Mouse (Mus musculus) thymus, postnatal 14 days (tissue): Measurements from ENCODE around the gene Fbxl21.

Experiments
- DNase-seq: peaks from one replicate; pipeline ENCODE4 v3.0.0; 2021

Fbxl21 gene

DNA sequence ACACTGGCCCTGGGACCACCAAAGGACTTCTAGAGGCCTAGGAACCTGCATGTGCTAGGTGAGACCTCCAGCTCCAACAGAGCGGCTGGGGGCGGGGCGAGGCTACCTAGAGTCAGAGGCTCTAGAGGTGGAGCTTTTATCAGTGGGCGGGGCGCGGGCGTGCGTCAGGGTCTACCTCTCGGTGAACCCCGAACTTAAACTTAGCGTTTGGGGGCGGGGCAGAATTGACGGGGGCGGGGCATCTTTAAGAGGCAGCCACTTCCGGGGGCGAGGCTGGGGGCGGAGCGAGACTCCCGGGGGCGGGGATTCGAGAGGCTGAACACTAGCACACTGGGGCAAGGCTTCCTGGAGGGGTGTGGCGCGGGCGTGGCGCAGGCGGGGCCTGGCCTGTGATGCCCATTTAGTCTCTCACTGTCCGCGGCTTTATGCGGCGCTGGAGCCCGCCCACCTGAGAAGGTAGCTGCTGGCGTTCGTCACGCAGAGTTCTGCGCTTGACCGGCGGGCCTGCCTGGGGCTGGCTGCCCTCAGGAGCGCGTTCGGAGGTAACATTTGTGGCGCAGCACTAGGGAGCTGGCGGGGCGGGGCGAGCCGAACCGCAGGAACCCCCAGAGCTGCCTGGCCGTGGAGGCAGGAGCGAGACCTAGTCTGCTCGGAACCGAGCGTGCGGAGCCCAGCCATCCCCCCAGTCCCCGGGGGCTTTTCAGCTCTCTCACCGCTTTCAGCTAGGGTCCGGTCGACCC, at the start of gene Fbxl21:
Gene Fbxl21, plus strand, starts transcription at position 392 of the 740 bp plus-strand sequence.
- peak; percentile 95 for DNase-seq

DNA sequence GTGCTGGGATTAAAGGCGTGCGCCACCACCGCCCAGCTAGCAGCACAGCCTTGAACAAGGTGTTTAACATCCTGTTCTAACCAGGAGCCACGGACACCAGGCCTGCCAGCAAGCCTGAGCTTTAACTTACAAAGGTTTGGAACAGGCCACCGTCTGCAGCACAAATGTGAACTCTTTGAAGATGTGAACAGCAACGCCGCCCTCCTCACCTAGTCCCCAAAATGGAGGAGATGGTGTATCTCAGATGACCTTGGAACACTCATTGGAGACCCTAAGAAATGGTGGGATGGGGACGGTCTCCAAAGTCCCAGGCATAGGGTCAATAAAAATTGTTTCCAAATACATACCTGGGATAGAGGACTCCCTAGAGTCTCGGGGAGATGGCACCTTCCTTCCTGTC, 49.6 kb upstream of the Fbxl21 start:
- no peak for DNase-seq

DNA sequence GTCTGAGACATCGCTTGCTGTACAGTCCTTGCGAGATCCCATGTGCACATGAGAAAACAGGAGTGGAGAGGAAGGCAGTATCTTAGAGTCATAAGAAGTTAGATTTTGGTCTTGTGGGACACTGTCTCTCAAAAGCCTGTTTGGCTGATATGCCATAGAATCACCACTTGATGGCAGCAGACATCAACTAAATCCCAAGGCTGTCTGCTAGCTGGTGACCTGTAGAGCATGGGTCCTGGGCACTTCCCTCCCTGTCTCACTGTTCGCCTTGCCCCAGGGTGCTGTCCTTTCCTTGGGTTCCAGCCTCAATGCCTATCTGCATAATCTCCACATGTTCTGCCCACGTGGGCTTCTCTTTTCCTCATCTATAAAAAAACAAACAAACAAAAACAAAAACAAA, 46.9 kb upstream of the Fbxl21 start:
- peak; percentile 49 for DNase-seq

DNA sequence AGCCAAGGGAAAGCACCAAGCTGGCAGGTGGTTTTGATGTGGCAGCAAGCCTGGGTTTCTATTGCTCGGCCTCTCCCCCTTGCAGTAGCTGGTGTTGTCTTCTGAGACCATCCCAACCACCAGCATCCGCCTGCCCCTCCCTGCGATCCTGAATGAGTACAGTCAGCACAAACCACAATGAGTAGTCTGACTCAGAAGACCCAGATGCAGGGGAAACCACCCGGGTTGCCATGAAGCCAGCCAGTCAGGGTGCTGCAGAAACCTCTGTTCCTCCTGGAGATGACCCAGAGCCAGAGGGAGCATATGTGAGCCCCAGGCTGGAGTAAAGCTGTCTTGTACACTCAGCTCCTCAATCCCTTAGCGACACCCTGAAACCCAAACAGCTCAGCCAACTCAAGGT, 45.5 kb upstream of the Fbxl21 start:
- DNase-seq, result peak; percentile 70

- no peak for DNase-seq
Measured at GRCm38 (mm10) chr13:56477271-56477670, 45.0 kb upstream of the Fbxl21 start.

GRCm38 (mm10) chr13:56478027-56478426, 44.2 kb upstream of the Fbxl21 start:
- DNase-seq, result no peak

DNA sequence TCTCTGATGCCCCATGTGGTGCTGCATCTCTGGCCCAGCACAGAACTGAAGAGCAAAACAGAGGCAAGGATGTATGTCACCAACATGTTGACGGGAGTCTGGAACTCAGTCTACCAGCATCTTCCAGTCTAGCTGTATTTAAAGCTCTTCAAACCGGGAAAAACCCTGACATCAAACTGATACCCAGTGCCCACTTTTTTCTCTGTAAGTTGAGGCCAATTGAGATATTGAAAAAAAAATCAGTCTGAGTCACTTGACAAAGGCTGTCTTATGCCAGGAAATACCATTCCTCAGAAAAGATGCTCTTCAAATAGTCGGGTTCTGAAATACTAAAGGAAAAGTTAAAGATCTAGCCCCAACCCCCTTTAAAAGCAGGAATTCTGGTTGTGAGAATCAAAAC, 40.1 kb upstream of the Fbxl21 start, which contains the start of gene Il9:
Gene Il9, minus strand, starts transcription at position 101 of the 400 bp plus-strand sequence.
- no peak for DNase-seq

- DNase-seq, result no peak
Measured at GRCm38 (mm10) chr13:56488012-56488411, 34.3 kb upstream of the Fbxl21 start.

- no peak for DNase-seq
Measured at GRCm38 (mm10) chr13:56494440-56494839, 27.8 kb upstream of the Fbxl21 start.

GRCm38 (mm10) chr13:56500132-56500531, 22.1 kb upstream of the Fbxl21 start:
- no peak for DNase-seq

- no peak for DNase-seq
Measured at GRCm38 (mm10) chr13:56500636-56501035, 21.6 kb upstream of the Fbxl21 start.

DNA sequence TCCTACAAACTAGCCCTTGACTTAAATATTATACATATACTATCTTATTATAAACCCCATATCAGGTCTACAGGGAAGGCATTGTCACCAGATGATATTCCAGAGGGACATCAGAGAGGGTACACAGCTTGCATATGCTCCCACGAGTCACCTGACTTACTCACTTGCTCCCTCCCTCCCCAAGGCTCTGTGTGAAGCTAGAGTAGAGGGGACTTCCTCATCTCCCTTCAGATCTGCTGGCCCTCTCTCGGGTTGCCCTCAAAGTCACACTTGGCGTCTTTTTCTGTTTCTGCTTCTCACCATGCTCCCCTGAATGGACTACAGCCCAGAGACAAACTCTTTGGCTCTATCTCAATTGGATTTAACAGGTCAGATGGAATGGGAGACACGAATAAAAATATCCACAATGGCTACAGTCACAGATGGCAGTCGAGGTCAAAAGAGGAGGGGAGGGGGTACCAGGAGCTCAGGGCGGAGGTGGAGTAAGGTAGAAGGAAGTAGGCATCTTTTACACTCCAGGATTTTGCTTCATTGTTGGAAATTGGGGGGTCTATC, 20.3 kb upstream of the Fbxl21 start:
- DNase-seq, result no peak

- DNase-seq, result peak; percentile 56
Measured at GRCm38 (mm10) chr13:56506871-56507496, 15.3 kb upstream of the Fbxl21 start.

- DNase-seq, result no peak
Measured at GRCm38 (mm10) chr13:56509796-56510195, 12.5 kb upstream of the Fbxl21 start.

GRCm38 (mm10) chr13:56513595-56513994, 8.7 kb upstream of the Fbxl21 start:
- no peak for DNase-seq

DNA sequence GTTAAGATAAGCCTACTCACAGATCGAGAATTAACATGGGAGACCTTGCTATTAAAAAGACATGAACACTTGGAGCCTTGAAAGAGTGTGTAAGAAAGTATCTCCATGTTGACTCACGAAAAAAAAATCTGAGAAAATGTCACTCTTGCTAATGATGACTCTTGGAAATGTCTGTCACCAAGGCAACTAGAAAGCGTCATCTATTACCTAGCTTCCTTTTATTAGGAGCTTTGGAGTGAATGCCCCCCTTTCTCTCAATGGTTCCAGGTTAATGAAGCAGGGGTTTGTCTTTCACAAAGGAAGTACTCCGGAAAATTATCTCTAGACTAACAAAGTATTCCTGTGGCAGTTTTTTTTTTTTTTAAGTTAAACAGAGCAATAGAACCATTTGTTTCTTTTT, 6.0 kb upstream of the Fbxl21 start:
- no peak for DNase-seq

GRCm38 (mm10) chr13:56516816-56517215, 5.5 kb upstream of the Fbxl21 start:
- DNase-seq, result no peak

DNA sequence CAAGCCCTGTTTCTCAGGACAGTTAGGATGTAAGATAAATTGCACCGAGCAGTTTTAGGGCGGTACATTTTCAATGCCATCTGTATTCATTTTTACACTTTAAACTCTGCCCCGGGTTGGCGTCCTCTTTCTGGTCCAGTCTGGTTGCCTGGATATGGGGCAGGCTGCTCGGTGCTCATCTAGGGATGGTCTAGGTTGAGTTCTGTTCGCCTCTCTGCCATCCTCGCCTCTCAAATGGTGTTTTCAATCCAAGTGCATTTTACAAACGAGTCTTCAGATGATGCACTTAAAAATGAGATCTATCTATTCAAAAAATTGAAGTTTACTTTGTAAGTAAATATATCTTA, 522 bp downstream of the Fbxl21 start:
- DNase-seq, result no peak

- DNase-seq, result no peak
Measured at GRCm38 (mm10) chr13:56526871-56527270, 4.6 kb downstream of the Fbxl21 start.

DNA sequence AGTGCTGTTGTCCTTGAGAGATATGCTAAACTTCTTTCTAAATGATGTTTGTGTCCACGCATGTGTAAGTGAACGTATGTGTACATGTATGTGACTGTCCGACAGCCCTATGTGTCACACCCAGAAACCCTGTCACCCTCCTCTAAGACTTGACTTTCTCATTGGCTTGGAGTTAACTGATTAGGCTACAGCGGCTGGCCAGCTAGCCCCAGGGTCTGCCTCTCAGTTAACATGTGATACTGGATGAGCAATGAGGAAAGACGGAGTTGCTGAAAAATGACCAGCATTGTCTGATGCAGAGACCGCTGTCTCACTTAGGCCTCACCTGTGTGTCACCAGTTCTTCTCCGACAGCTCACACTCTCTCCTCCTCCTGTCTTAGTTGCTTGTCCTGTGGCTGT, 5.6 kb downstream of the Fbxl21 start:
- DNase-seq, result no peak

GRCm38 (mm10) chr13:56528281-56528680, 6.0 kb downstream of the Fbxl21 start:
- no peak for DNase-seq

DNA sequence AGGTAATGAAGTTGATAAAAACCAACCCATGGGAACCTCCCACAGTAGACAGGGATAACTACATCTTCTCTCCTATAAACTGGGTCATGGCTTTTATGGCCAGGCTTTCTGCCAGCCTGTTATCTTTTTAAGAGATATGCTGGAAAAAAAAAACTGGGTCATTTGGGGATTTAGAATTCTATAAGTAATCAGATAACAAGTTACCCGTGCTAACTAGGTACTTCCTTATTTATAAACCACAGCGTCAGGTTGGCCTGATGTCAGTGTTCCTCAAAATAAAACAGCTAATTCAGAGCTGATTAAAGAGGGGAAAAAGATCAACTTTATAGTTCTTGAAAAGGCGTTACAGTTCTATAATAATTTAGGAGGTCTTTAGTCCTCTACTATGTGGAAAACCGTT, 6.8 kb downstream of the Fbxl21 start:
- DNase-seq, result no peak

- DNase-seq, result no peak
Measured at GRCm38 (mm10) chr13:56529685-56530084, 7.4 kb downstream of the Fbxl21 start.

DNA sequence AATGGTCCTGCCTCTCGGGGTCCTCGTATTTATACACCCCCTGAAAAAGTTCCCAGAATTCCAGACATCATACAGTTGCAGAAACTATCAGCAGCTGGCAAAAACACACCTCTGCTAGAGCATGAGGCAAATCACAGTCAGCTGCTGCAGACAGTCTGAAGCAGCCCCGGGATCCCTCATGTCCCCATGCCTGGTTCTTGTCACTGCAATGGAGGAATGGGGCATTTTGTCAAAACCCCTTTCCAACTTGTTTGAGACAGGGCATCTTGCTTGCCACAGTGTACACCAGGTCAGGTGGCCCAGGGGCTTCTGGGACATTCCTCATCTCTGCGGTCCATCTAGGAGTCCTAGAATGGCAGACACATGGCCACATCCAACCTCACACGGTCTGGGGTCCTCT, 12.7 kb downstream of the Fbxl21 start:
- DNase-seq, result no peak
